Mouse (Mus musculus): Measurements from ENCODE around the gene Olfr20. TPM values are rescaled to one million over a fixed set of nuclear protein-coding genes. Genes with fewer than 3 reads are reported as not detected.
"Not testable (repeated sequence)": the region's sequence is repeated elsewhere in the genome, so short reads cannot be mapped to it uniquely, and the experiment has no call there.

The Olfr20 gene
- not detected in 2 replicates for polyA plus RNA-seq (2014; fragmentation: Nextera tagmentation; extraction: Ambion mirVana)

DNA sequence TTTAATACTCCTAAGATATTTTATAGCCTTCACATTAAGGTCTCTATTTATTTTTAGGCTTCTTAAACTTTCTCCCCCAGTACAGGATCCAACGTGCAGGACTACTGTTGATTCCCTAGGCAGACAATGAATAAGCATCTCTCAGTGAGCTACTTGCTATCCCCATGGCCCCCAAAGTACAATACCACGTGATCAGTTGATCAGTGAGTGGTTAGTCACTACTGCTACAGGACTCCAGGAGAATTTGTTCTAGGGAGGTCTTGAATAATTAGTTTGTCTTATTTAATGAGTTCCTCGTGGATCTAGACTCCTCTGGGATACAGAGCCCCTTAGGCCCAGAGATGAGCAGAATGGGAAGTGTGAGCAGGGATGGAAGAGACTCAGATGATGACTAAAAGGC lies at the start of gene Olfr20:
Gene Olfr20 (plus strand): TSS at position 301 of the 400 bp plus-strand sequence.
- Histone ChIP-seq H3K9me3 (ENCODE audit: control insufficient read depth, low read length) (no peaks in the 10 kb centered on the region), H3K4me1 (ENCODE audit: control insufficient read depth, insufficient read depth, low read length) (no peaks in the 10 kb centered on the region), H3K36me3 (ENCODE audit: control insufficient read depth, insufficient read depth, low read length) (no peaks in the 10 kb centered on the region), H3K4me2 (ENCODE audit: low read length) (no peak within 1 kb of the TSS), H3K27ac (replicated peaks; ENCODE audit: low read depth, low read length) (no peak within 1 kb of the TSS), H3K27me3 (ENCODE audit: control insufficient read depth, insufficient read depth, low read length) (no peaks in the 10 kb centered on the region), H3K9ac (replicated peaks; ENCODE audit: low read length) (no peak within 1 kb of the TSS), H3K4me3 (replicated peaks; ENCODE audit: low read depth, low read length) (no peak within 1 kb of the TSS)
- WGBS: 45% methylated on average over 3 of the region's 3 CpGs
- no peak for ATAC-seq (ENCODE audit: low FRiP score, low TSS enrichment)
- DNase-seq: no peak

GRCm38 (mm10) chr11:73303123-73303522 lies 47.5 kb upstream of the Olfr20 start:
- DNase-seq: peak; percentile 2
- H3K4me3 ChIP-seq (replicated peaks; ENCODE audit: low read depth, low read length): no peak overlapping the region
- no peak overlapping the region for H3K9ac ChIP-seq (replicated peaks; ENCODE audit: low read length)
- WGBS: 6% methylated on average over 2 of the region's 2 CpGs
- no peaks in the 10 kb centered on the region for H3K27me3 ChIP-seq (ENCODE audit: control insufficient read depth, insufficient read depth, low read length)
- H3K27ac ChIP-seq (replicated peaks; ENCODE audit: low read depth, low read length): no peak overlapping the region
- ATAC-seq (ENCODE audit: low FRiP score, low TSS enrichment): no peak
- H3K36me3 ChIP-seq (ENCODE audit: control insufficient read depth, insufficient read depth, low read length): no peaks in the 10 kb centered on the region
- H3K4me2 ChIP-seq (ENCODE audit: low read length): no peak overlapping the region
- no peaks in the 10 kb centered on the region for H3K4me1 ChIP-seq (ENCODE audit: control insufficient read depth, insufficient read depth, low read length)
- H3K9me3 ChIP-seq (ENCODE audit: control insufficient read depth, low read length): no peaks in the 10 kb centered on the region

DNA sequence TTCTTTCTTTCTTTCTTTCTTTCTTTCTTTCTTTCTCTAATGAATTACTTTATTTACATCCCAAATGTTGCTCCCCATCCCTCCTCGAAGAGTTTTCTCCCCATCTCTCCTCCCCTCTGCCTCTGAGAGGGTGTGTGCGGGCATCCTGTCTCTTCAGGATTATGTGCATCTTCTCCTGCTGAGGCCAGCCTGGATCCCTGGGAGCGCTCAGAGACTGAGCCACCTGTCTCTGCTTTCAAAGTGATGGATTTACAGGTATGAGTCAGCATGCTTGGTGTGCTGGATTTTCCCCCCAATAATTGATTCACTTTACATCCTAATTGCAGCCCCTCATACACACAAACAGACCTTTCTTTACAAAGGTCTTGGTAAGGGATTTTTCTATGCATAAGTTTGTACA lies 34.6 kb upstream of the Olfr20 start:
- Histone ChIP-seq H3K4me3 (replicated peaks; ENCODE audit: low read depth, low read length) (no peak overlapping the region), H3K4me2 (ENCODE audit: low read length) (no peak overlapping the region), H3K9me3 (ENCODE audit: control insufficient read depth, low read length) (no peaks in the 10 kb centered on the region), H3K9ac (replicated peaks; ENCODE audit: low read length) (no peak overlapping the region), H3K36me3 (ENCODE audit: control insufficient read depth, insufficient read depth, low read length) (no peaks in the 10 kb centered on the region), H3K27ac (replicated peaks; ENCODE audit: low read depth, low read length) (no peak overlapping the region), H3K27me3 (ENCODE audit: control insufficient read depth, insufficient read depth, low read length) (no peaks in the 10 kb centered on the region), H3K4me1 (ENCODE audit: control insufficient read depth, insufficient read depth, low read length) (no peaks in the 10 kb centered on the region)
- DNase-seq (no peak), ATAC-seq (ENCODE audit: low FRiP score, low TSS enrichment) (no peak)
- WGBS: 50% methylated on average over 3 of the region's 3 CpGs

GRCm38 (mm10) chr11:73318581-73318980 lies 32.0 kb upstream of the Olfr20 start:
- not testable (repeated sequence) for H3K4me2 ChIP-seq (ENCODE audit: low read length)

DNA sequence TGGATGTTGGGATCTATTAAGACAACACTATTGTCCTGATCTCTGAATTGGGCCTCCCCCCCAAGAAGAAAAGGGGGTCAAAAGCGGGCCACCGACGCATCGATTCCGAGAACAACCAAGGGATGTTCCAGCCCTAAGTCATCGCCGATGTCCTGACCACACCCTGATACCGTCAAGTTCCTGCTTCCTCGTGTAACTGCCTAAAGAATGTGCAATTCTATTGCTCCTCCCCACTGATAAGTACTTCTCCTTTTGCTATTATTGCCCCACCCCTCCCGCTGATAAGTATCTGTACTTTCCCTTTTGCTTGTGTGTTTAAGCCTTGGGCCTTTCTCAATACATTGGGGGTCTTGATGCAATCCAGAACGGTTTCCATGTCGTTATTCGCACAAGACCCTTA lies 29.5 kb upstream of the Olfr20 start:
- not testable (repeated sequence) for H3K9ac ChIP-seq (replicated peaks; ENCODE audit: low read length); H3K4me1 ChIP-seq (ENCODE audit: control insufficient read depth, insufficient read depth, low read length)
- WGBS: 93% methylated on average over 13 of the region's 13 CpGs

More at GRCm38 (mm10) chr11:73318581-73318980, 32.0 kb upstream of the Olfr20 start:
- H3K4me3 ChIP-seq (replicated peaks; ENCODE audit: low read depth, low read length); H3K27ac ChIP-seq (replicated peaks; ENCODE audit: low read depth, low read length); H3K9ac ChIP-seq (replicated peaks; ENCODE audit: low read length); DNase-seq; H3K4me1 ChIP-seq (ENCODE audit: control insufficient read depth, insufficient read depth, low read length); H3K9me3 ChIP-seq (ENCODE audit: control insufficient read depth, low read length); H3K27me3 ChIP-seq (ENCODE audit: control insufficient read depth, insufficient read depth, low read length); H3K36me3 ChIP-seq (ENCODE audit: control insufficient read depth, insufficient read depth, low read length); ATAC-seq (ENCODE audit: low FRiP score, low TSS enrichment): not testable (repeated sequence)
- WGBS: 86% methylated on average over 2 of the region's 2 CpGs

DNA sequence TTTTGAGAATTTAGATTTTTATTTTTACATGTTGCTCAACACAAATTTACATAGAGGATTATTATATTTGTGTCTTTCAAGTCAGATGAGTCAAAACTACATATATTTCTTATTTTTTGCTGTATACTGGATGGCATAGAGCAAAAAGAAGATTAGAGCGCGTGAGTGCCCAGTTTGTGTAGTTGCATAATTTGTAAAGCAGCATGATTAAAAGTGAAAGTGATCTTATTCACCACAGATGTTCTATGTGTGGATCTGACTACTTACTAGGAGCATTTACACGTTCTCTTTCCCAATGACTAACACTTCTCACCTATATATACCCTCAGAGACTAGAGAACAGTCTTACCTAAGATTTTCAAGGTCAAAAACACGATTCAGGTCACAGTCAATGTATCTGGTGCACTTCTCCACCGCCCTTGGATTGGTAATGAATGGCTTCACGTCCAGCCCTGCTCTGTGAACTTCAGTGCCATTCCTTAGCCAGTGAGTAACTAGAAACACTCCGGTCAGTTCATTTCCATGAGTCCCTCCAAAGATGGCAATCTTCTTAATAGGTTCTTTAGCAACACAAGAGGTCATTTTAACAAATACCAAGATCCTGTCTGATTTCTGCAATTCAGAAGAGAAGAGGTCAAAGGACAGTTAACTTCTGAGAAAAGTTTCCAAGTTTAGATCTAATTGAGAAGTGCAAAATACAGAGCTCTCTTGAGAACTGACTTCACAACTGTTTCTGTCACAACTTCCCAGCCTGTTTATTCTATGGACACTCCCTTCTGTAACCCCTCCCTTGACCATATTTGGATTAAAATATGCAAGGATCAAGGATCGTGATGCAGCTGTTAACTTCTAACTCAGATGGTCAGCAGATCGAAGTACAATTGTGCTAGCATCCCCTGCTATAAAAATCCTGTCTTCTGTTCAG lies 26.4 kb upstream of the Olfr20 start:
- H3K27me3 ChIP-seq (ENCODE audit: control insufficient read depth, insufficient read depth, low read length): no peaks in the 10 kb centered on the region
- ATAC-seq (ENCODE audit: low FRiP score, low TSS enrichment) (no peak), DNase-seq (no peak)
- no peaks in the 10 kb centered on the region for H3K36me3 ChIP-seq (ENCODE audit: control insufficient read depth, insufficient read depth, low read length)
- 74% methylated on average over 9 of the region's 9 CpGs for WGBS
- no peak overlapping the region for H3K9ac ChIP-seq (replicated peaks; ENCODE audit: low read length)
- no peak overlapping the region for H3K4me3 ChIP-seq (replicated peaks; ENCODE audit: low read depth, low read length)
- H3K9me3 ChIP-seq (ENCODE audit: control insufficient read depth, low read length): no peaks in the 10 kb centered on the region
- H3K27ac ChIP-seq (replicated peaks; ENCODE audit: low read depth, low read length): no peak overlapping the region
- H3K4me1 ChIP-seq (ENCODE audit: control insufficient read depth, insufficient read depth, low read length): no peaks in the 10 kb centered on the region
- no peak overlapping the region for H3K4me2 ChIP-seq (ENCODE audit: low read length)

More for the DNA sequence above, 29.5 kb upstream of the Olfr20 start:
- H3K27ac ChIP-seq (replicated peaks; ENCODE audit: low read depth, low read length); DNase-seq; H3K4me3 ChIP-seq (replicated peaks; ENCODE audit: low read depth, low read length); H3K9me3 ChIP-seq (ENCODE audit: control insufficient read depth, low read length); H3K4me2 ChIP-seq (ENCODE audit: low read length); H3K27me3 ChIP-seq (ENCODE audit: control insufficient read depth, insufficient read depth, low read length); ATAC-seq (ENCODE audit: low FRiP score, low TSS enrichment); H3K36me3 ChIP-seq (ENCODE audit: control insufficient read depth, insufficient read depth, low read length): not testable (repeated sequence)

- Histone ChIP-seq H3K27ac (replicated peaks; ENCODE audit: low read depth, low read length) (no peak overlapping the region), H3K4me3 (replicated peaks; ENCODE audit: low read depth, low read length) (no peak overlapping the region), H3K4me1 (ENCODE audit: control insufficient read depth, insufficient read depth, low read length) (no peaks in the 10 kb centered on the region), H3K9ac (replicated peaks; ENCODE audit: low read length) (no peak overlapping the region), H3K36me3 (ENCODE audit: control insufficient read depth, insufficient read depth, low read length) (no peaks in the 10 kb centered on the region), H3K9me3 (ENCODE audit: control insufficient read depth, low read length) (no peaks in the 10 kb centered on the region), H3K4me2 (ENCODE audit: low read length) (no peak overlapping the region), H3K27me3 (ENCODE audit: control insufficient read depth, insufficient read depth, low read length) (no peaks in the 10 kb centered on the region)
- DNase-seq (no peak), ATAC-seq (ENCODE audit: low FRiP score, low TSS enrichment) (no peak)
- 73% methylated on average over 12 of the region's 12 CpGs for WGBS
These were observed 24.1 kb upstream of the Olfr20 start for GRCm38 (mm10) chr11:73326485-73326886.

DNA sequence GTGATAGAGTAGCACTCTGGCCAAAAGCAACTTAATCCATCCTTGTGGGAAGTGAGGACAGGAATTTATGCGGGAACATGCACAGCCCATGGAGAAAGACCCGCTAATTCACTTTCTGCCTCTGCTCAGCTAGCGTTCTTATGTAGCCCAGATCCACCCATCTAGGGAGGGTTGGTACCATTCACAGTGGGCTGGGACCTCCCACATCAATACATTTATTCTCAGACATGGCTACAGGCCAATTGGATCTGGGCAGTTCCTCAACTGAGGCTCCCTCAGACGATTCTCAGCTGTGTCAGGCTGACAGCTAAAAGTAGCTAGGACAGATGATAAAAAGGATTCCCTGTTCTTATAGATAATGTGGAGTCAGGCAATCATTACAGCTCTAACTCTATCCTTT lies 23.2 kb upstream of the Olfr20 start:
- no peaks in the 10 kb centered on the region for H3K9me3 ChIP-seq (ENCODE audit: control insufficient read depth, low read length)
- no peak for DNase-seq
- WGBS: 71% methylated on average over 4 of the region's 4 CpGs
- no peak overlapping the region for H3K4me3 ChIP-seq (replicated peaks; ENCODE audit: low read depth, low read length)
- no peaks in the 10 kb centered on the region for H3K27me3 ChIP-seq (ENCODE audit: control insufficient read depth, insufficient read depth, low read length)
- no peaks in the 10 kb centered on the region for H3K36me3 ChIP-seq (ENCODE audit: control insufficient read depth, insufficient read depth, low read length)
- no peak overlapping the region for H3K9ac ChIP-seq (replicated peaks; ENCODE audit: low read length)
- no peak overlapping the region for H3K4me2 ChIP-seq (ENCODE audit: low read length)
- no peak for ATAC-seq (ENCODE audit: low FRiP score, low TSS enrichment)
- H3K4me1 ChIP-seq (ENCODE audit: control insufficient read depth, insufficient read depth, low read length): no peaks in the 10 kb centered on the region
- no peak overlapping the region for H3K27ac ChIP-seq (replicated peaks; ENCODE audit: low read depth, low read length)

GRCm38 (mm10) chr11:73329442-73329841 lies 21.1 kb upstream of the Olfr20 start, which contains the start of the genes Aspa, Gm49340 and Spata22:
Aspa (minus strand) TSS chr11:73329596.
Gm49340 (plus strand) TSS chr11:73329741.
Spata22 (plus strand) TSS chr11:73329741.
- H3K36me3 ChIP-seq (ENCODE audit: control insufficient read depth, insufficient read depth, low read length): no peaks in the 10 kb centered on the region
- H3K27me3 ChIP-seq (ENCODE audit: control insufficient read depth, insufficient read depth, low read length): no peaks in the 10 kb centered on the region
- no peak within 1 kb of the TSS for H3K9ac ChIP-seq (replicated peaks; ENCODE audit: low read length)
- ATAC-seq (ENCODE audit: low FRiP score, low TSS enrichment) (no peak), DNase-seq (no peak)
- H3K4me2 ChIP-seq (ENCODE audit: low read length): no peak within 1 kb of the TSS
- H3K9me3 ChIP-seq (ENCODE audit: control insufficient read depth, low read length): no peaks in the 10 kb centered on the region
- no peak within 1 kb of the TSS for H3K4me3 ChIP-seq (replicated peaks; ENCODE audit: low read depth, low read length)
- no peak within 1 kb of the TSS for H3K27ac ChIP-seq (replicated peaks; ENCODE audit: low read depth, low read length)
- H3K4me1 ChIP-seq (ENCODE audit: control insufficient read depth, insufficient read depth, low read length): no peaks in the 10 kb centered on the region
- 83% methylated on average over 27 of the region's 27 CpGs for WGBS

Measured in midbrain, embryonic 14.5 days (tissue).